Mouse (Mus musculus): ENCODE results near the gene H3f3b.

Gene H3f3b

DNA sequence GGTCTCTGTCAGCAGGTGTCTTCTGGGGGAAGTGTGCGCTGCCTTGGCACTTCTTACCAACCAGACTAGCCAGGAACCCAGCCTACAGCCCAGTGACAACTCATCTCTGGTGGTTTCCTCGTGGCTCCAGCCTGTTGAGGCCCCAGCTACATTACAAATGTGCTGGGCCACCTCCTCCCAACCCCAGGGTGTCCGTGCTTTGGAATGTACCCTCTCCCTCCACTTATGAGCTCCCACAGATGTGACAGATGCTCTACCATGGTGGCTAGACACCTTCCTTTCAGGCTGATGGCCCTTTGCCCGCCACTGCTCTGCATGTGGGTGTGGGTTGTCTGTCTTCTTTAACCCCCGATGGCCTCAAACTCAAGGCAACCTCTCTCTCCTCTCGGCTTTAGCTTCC is 26.0 kb downstream of the H3f3b start:
- no peak for DNase-seq (ENCODE audit: low read depth, low spot score)

- no peak for DNase-seq (ENCODE audit: low read depth, low spot score)
Observed at GRCm38 (mm10) chr11:116000607-116001006, 27.2 kb downstream of the H3f3b start.

DNA sequence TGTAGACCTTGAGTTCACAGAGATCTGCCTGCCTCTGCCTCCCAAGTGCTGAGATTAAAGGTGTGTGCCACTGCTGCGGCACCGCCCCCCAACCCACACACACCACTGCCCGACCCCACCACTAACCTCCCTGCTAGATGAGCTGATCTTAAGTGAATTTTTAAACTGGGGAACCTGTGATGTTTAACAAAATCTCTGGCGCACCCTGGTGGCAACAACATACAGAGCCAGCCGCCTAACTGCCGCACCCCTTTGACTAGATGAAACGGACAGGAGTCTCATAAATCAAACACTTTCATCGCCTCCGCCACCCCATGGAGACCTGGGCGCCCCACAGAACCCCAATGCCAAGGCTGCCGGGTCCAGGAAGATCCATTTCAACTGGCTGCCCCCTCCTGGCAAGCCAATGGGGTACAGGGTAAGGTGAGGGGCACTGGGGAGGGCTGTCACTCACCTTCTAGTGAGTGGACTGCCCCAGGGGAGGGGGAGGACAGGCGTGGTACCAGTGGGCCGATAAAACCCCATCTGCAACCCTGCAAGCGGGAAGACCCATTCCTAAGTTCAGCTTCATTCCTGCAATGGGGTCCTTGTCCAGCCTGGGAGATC is 28.1 kb downstream of the H3f3b start:
- peak; percentile 77 for DNase-seq (ENCODE audit: low read depth, low spot score)

DNA sequence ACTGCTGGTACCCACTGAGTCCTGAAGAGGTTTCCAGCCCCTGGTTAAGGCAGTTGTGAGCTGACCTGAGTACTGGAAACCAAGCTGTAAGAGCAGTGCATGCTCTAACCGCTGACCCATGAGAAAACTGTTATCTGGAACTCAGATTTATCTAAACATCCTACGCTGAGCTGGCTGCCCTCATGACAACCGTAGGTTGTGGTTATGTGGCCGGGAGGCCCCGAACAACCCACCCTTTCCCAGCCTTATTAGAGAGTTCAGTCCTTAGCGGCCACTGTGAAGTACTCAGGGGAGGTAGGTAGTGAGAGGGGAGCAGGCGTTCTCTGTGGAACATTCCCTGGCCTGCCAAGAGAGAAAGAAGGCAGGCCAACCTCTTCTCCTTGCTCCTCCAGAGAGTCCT is 28.7 kb downstream of the H3f3b start:
- DNase-seq (ENCODE audit: low read depth, low spot score), result no peak

DNA sequence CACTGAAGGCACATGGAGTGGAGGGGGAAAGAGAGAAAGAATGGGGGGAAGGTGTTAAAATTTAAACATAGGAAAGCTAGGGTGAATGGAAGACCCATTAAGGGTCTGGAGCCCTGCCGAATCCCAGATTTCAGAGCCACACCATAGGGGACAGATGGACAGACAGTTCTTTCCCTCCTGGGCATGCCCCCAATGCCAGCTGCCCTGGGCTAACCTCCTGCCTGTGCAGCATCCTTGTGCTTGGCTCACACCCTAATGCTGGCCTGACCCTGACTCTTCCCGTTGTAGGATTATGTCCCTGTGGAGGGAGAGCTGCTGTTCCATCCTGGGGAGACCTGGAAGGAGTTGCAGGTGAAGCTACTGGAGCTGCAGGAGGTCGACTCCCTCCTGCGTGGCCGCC is 30.1 kb downstream of the H3f3b start:
- DNase-seq (ENCODE audit: low read depth, low spot score), result no peak

DNA sequence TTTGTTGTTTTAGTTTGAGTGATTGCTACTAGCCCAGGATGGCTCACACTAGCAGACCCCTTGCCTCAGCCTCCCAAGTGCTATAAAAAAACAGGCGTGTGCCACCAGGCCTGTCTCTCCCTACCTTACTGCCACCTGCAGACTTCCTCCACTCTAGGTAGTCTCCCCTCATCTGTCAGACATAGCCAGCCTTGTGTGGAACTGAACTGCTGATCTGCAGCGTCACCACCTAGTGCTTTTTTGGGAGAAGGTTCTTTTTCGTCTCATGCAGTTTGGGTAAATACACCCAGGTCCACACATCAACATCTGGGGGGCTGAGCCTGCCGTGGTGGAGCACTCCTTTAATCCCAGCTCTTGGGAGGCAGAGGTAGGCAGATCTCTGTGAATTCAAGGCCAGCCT is 30.7 kb downstream of the H3f3b start:
- no peak for DNase-seq (ENCODE audit: low read depth, low spot score)

- no peak for DNase-seq (ENCODE audit: low read depth, low spot score)
Observed at GRCm38 (mm10) chr11:115995256-115995655, 32.5 kb downstream of the H3f3b start.

- DNase-seq (ENCODE audit: low read depth, low spot score), result no peak
Observed at GRCm38 (mm10) chr11:115992098-115992497, 35.7 kb downstream of the H3f3b start.

GRCm38 (mm10) chr11:115989686-115990085 is 38.1 kb downstream of the H3f3b start:
- DNase-seq (ENCODE audit: low read depth, low spot score), result no peak

DNA sequence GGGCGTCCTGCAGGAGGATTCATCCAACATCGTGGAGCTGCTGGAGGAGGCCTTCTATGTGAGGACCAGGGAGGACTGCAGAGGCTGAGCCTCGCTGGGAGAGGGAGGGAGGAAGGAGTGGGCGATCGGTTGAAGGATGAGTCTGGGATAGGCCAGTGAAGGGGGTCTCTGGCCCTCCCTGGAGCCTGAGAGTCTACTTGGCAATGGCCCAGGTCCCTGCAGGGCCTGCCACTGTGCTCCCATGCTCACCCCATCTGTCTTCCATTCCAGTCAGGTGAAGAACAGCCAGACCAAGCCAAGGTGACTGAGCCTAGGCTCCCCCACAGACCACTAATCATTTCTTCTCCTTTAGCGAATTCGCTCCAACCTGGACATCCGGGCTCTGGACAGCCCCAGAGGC is 44.5 kb downstream of the H3f3b start:
- no peak for DNase-seq (ENCODE audit: low read depth, low spot score)

DNA sequence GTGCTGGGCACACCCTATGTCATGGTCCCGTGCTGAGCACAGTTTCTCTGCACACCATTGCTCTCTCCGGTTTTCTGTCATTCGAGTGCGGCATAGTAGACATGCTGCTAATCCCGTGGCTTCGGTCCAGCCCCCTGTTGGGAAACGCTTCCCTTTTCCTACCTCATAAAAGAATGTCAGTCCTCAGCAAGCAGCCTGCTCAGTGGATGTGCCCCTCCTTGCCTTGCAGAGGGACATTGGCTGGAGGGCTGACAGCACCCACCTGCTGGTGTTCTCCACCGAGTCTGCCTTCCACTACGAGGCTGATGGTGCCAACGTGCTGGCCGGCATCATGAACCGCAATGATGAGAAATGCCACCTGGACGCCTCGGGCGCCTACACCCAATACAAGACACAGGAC is 45.3 kb downstream of the H3f3b start:
- DNase-seq (ENCODE audit: low read depth, low spot score), result no peak

DNA sequence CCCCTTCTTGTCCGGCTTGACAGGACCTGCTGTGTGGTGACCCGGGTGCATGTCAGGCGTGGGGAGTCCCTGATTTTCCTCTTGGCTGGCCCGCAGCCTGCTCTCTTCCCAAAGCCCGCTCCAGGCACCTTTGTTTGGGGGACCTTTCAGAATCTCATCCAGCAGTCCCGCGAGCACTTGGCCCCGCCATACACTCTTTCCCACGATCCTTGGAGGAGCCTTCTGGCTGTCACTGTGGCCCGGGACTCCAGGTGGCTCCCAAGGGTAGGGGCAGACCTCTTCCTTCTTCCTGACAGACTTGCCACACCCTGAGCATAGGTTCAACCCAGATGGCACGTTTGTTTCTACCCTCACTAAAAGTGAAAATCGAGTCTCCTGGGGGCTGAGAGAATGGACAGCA is 52.2 kb downstream of the H3f3b start:
- no peak for DNase-seq (ENCODE audit: low read depth, low spot score)

DNA sequence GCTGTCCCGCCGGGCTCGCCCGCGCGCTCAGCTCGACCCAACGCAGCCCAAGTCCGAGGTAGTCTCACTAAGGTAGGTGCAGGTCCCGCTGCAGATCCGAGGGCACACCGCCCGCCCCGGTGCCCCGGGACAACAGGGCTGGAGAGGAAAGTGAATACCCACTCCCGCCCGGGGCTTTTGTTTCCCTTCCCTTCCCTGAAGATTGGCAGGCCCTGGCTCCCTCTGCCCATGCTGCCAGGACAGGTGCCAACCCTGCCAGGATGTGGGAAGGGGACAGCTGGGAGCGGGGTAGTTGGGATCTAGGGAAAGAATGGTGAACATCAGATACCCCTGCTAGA is 52.7 kb downstream of the H3f3b start:
- DNase-seq (ENCODE audit: low read depth, low spot score), result no peak

DNA sequence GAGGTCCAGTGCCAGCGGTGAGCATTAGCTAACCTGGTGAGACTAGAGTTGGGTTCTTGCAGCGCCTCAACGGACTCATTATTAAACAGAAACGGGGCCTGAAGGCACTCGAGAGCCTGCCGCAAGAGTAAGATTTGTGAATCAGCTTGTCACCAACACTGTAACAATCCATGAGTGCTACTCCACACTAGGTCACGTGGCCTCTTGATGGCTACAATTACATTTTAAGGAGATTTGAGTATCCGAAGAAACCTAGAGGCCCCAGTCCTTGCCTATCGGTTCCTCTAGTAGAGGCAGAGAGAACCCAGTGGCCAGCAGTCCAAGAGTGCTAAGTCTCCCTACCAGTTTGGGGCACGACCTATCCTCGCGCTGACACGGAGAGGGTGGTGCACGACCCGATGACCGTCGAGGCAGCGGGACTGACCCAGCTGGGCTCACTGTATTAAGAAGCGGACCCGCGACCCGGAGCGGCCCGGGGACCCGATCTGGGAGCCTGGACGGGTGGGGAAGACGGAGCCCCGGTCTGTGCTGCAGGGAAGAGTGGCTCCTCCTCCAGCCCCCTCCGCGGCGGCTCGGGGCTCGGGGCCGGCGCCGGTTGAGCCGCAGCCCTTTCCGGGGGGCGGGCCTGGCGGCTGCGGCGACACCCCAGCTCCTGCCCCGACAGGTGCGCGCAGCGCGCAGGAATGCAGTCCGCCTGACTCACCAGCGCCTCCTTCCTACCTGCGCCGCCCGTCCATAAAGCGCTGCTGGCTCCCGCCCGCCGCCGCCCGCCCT is 53.3 kb downstream of the H3f3b start, which contains the start of gene Itgb4:
Itgb4 (plus strand) TSS at position 401 of the 774 bp plus-strand sequence.
- peak; percentile 69 for DNase-seq (ENCODE audit: low read depth, low spot score)

Data from CD4-positive helper T cell, adult 2 months (primary cell).